Mouse (Mus musculus) CD4-positive, CD25-positive, alpha-beta regulatory T cell, adult 2 months (primary cell): Measurements from ENCODE around the gene Fam221b.

Experiments used
- DNase-seq: peaks from one replicate; pipeline ENCODE4 v3.0.0-alpha.2; 2012; ENCODE audit warnings: low read depth, low spot score

Gene Fam221b

DNA sequence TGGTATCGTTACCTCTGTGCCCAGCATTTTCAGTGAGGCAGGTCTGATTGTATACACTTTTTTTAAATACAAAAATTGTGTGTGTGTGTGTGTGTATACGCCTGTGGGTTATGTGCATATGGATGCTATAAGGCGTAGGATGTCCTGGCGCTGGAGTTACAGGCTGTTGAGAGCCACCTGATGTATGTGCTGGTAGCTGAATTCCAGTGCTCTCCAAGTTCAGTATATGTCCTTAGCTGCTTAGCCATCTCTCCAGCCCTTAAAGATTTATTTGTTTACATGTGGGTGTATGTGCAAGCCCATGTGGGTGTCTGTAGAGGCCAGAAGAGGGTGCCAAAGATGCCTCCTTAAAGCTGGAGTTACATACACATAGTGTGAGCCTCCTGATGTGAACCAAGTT, 11.8 kb downstream of the Fam221b start:
- peak; percentile 23 for DNase-seq

DNA sequence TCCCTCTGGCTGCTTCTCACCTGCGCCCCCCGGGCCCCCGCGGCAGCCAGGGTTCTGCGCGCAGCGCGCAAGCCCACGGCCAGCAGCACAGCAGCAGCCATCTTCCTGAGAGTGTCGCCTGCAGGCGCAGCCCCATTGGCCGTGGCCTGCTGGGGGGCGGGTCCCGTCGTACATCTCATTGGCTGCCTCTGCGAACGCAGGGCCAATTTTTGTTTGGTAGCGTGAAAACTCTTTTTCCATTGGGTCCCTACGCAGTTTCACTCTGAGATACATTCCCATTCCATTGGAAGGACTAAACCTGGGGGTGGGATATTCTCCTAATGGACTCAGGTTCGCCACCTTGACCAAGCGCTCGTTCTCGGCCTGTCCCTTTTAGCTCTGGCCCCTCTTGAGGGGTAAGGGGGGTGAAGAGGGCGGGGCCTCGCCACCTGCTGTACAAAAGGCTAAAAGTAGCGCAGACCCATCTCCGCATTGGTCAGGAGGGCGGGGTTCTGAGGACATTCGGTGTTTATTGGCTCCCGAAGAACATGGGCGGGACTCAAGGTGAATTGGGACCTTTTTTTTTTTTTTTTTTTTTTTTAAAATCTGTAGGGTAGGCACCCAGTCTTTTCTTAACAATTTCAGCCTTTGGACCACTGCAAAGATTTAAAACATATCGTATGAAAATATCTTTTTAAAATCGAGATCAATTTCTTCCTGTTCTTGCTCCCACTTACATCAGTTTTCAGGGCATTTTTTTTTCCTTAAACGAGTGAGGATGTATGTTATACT, 12.4 kb downstream of the Fam221b start, which contains the start of gene Hint2:
TSS of gene Hint2 (minus strand) at position 128 of the 771 bp plus-strand sequence.
- DNase-seq: peak; percentile 96

DNA sequence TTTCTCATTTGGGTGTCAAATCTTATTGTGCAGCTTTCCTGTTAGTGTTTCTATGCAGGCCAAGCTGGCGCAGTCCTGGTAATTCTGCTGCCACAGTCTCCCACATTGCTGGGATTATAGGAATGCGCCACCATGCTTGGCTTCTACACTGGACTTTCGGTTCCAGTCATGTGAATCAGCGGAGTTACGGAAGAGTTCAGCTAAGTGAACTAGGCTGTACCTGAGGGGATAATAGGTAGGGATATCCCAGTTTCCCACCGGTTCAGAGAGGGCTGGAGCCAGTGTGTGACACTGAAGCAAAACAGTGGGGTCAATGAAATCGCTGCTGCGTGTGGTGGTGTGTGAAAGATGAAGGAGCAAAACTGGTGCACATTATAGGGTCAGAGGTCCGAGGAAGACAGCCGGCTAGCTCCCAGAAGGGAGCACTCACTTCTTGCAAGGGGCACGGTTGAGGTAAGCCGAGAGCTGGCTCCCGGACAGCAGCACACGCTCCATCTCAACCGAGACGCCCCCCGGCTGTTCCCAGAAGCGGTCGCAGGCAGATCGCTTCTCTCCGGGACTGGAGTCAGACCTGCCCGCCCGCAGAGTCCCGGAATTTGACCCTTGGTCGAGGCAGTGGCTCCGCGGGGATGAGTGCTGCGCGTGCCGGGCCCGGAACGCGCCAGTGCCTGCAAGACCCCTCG, 13.1 kb downstream of the Fam221b start:
- DNase-seq: no peak

DNA sequence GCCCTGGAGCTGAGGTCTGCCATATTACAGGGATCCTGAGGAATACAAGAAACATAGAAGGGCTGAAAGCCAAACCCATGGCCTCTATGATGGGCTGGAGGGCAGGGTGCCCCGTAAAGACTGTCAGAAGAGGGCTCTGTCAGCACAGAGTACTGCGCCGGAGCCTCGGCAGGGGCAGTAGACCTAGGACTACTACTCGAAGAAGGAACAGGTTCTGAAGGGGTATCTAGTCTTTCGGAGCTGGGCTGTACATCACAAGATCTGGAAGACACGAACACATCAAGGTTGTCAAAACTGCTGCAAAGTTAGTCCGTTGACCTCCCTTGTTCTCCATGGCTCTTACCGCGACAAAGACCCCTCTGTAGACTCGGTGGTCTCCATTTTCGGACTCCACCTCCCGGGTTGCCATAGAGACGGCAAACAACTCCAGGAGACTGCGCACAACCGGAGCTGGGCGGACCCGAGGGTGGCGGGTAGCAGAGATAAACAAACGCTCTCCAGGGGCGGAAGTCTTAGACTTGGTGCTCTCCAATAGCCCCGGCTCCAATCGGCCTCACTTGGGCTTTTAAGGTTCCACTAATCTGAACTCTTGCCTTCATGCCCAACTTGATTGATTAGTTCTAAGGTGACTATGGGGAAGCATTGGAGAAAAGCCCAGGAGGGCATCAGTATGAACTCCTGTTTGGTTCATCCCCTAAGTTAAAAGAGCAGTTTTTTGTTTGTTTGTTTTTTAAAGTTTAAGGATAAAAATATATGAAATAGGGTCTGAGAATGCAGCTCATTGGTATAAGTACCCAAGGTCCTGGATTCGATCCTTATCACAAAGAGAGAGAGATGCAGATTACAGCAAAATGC, 15.6 kb downstream of the Fam221b start, which contains the start of gene Spag8:
TSS of gene Spag8 (minus strand) at position 434 of the 855 bp plus-strand sequence.
- peak; percentile 46 for DNase-seq

DNA sequence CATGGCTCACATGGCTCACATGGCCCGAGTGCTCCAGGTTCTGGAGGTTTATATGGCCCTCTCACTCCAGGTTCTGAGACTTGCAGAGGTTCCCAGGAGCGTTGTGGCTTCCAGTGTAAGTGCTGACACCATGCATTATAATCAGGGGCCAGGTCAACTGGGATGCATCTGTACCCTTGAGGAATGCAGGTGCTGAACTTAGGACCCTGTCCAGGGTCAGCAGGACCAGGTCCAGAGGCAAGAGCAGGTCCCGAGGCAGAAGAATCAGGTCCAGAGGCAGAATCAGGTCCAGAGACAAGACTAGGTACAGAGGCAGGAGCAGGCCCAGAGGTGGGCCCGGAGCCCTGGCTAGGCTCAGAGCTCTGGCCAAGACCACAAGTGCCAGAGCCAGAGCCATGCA, 16.2 kb downstream of the Fam221b start:
- no peak for DNase-seq

DNA sequence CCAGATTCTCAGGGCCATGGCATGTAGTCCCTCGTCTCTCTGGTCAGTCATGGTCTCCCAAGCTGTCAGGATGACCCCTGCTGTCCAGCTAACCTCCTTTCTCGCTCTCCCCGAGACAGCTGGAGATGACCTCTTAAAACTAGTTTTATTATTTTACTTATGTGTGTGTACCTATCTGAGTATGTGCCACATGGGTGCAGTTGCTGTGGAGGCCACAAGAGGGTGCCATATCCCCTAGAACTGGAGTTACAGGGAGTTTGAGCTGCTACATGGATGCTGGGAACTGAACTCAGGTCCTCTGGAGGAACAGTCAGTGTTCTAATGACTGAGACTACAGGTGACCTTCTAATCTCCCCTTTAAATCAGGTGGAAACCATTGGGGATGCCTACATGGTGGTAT, 19.2 kb downstream of the Fam221b start:
- no peak for DNase-seq

DNA sequence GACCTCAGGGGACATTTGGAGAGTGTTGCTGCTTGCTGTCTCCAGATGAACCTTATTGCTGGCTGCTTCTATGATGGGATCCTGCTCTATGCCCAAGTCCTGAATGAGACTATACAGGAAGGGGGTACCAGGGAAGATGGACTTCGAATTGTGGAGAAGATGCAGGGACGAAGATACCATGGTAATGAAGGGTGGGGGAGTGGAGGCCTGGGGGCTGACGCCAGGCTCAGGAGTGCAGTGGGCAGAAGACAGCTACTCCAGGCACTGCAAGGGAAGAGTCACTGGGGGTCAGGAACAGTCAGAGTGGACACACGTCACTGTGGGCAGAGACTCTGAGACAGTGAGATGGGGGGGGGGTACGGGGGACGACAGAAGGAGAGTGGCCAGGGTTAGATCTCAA, 28.5 kb downstream of the Fam221b start:
- no peak for DNase-seq

DNA sequence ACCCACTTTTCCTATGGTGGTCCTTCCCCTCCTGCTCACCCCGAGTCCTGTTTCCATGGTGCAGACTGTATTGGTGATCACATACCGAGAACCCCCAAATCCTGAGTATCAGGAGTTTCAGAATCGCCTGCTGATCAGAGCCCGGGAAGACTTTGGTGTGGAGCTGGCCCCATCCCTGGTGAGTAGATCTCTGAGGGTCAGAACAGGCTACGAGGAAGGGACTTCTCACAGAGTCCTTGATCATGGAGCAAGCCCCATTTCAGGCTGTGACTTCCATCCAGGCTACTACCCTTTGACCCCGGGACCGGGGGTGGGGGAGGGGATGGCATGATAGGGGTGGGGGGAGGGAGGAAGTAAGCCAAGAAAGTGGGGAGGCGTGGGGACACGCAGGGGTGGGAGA, 28.9 kb downstream of the Fam221b start:
- DNase-seq: no peak

DNA sequence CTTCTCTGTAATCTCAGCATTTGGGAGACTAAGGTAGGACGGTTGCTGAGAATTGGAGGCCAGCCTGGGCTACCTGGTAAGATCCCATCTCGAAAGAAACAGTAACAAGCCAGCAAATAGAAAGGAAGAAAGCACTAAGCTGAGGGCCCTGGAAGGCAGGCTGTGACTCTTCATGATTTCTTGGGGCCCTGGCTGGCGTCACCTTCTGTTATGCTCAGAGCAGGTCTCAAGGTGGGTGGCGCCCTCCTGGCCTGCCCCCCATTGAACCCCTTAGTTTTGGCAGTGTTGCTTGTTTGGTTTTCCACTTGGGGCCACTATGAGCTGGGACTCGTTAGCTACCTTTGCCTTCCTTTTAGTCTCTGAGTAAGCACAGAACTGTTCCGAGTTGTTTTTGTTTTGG, 32.2 kb downstream of the Fam221b start:
- no peak for DNase-seq

DNA sequence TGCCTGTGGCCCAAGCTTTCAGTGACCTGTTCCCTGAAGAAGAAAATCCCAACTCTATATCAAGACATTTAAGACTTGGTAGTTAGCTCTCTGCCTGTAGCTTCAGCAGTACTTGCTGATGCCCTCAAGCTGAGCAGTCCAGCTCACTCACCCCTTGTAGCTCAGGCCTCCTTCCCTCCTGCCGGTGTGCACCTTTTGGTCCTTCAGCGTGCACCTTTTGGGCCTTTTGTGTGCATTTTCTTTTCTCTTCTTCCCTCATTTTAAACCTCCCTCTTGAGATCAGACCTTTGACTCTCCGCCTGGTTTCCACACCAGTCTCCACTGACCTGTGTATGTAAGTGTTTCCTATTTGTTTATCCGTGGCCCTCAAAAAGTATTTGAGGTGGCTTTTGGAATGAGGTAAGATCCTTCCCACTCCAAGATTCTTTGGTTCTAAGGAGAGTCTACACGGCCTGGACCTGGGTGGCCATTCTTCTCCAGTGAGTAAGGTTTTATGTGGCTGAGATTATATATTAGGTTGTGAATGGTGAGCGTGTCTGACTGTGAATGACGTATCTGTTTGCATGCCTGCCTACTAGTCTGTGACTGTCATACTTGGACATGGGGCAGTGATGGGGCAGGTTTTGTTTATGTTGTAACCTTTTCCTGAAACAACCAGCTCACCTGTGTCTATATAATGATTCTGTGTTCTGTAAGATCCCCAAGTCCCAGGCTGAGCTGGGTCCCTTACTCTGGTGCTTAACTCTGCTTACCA, 34.1 kb downstream of the Fam221b start:
- no peak for DNase-seq

DNA sequence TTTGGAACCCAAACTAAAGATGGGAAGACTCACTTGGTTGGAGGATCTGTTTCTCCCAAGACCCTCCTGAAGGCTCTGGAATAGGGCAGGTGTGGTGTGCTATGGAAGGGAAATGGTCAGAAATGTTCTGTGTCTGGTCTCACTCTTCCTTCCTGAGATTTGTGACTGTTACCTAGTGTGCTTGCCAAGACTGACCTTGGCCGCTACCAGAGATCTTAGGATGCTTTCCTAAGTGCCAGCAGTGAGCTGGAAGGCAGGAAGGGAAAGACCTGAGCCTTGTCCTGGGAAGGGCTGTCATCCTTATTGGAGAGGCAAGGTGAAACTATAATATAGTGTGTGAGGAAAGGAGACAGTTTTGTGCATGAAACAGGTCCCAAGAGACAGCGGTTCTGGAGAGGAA, 35.2 kb downstream of the Fam221b start:
- DNase-seq: no peak

DNA sequence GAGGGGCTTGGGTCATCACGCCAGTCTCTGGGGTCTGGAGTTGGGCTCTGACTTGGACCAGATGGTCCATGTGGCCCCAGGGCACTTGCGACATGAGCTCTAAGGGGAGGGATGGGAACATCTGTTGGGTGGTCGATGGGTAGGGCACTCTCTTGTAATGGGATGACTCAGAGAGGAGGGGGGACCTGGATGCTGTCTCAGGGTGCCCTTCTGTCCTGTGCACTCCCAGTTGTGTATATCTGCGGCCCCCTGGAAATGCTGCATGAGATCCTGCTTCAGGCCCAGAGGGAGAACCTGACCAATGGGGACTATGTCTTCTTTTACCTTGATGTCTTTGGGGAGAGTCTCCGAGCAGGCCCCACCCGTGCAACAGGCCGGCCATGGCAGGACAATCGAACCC, 35.6 kb downstream of the Fam221b start:
- no peak for DNase-seq

DNA sequence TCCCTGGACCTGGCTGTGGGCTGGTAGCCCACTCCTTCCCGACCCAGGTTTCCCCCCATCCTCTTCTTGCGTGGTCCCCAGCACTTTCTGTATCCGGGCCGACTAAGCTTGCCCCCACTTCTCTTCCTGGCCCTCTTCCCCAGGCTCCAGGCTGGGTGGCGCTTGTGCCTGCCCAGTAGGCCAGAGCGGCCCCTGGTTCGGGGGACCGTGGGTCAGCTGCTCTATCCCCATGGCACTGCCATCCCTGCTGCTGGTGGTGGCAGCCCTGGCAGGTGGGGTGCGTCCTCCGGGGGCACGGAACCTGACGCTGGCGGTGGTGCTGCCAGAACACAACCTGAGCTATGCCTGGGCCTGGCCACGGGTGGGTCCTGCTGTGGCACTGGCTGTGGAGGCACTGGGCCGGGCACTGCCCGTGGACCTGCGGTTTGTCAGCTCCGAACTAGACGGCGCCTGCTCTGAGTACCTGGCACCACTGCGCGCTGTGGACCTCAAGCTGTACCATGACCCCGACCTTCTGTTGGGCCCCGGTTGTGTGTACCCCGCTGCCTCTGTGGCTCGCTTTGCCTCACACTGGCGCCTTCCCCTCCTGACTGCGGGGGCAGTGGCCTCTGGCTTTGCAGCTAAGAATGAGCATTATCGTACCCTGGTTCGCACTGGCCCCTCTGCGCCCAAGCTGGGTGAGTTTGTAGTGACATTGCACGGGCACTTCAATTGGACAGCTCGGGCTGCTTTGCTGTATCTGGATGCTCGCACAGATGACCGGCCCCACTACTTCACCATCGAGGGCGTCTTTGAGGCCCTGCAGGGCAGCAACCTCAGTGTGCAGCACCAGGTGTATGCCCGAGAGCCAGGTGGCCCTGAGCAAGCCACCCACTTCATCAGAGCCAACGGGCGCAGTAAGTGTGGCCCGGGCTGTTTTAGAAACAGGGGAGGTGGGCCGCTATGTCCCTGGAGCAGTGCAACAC, 36.7 kb downstream of the Fam221b start:
- DNase-seq: no peak

DNA sequence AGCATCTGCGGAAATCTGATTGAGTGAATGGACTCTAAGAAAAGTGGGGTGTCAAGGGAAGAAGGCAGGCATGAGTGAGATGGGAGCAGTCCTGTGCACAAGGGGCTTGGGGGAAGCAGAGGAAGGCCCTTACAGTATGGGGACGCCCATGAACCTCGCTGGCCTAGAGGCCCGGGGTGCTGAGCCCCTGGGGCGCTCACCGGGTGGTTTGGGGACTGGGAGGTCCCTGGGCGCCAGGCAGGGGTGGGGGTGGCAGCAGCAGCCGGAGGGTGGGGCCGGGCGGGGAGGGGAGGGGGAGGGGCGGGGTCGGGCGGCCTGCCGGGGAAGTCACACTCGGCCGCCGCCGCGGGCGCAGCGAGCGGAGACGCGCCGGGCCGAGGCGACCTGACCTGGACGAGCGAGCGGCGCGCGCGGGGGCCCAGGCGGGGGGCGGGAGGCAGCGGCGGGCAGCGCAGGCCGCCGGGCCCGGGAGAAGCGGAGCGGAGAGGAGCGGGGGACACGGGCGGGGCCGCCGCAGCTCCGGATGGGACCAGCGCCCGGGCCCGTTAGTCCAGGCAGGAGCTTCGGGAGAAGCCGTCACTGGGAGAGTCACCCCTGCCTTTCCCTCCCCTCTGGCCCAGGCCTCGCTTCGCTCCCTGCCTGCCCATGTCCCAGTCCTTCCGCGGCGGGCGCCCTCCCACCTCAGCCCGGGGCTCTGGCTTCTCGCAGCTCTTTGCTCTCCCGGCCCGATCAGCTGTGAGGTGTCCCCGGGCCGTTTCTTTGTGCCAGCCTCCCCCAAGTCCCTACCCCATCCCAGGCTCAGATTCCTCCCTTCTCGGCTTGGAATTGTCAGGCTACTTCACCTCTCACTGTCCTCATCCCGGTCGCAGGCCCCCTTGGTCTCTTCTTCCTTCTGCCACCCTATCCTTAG, 37.6 kb downstream of the Fam221b start, which contains the start of gene Npr2:
TSS of gene Npr2 (plus strand) at position 890 of the 910 bp plus-strand sequence.
- no peak for DNase-seq

DNA sequence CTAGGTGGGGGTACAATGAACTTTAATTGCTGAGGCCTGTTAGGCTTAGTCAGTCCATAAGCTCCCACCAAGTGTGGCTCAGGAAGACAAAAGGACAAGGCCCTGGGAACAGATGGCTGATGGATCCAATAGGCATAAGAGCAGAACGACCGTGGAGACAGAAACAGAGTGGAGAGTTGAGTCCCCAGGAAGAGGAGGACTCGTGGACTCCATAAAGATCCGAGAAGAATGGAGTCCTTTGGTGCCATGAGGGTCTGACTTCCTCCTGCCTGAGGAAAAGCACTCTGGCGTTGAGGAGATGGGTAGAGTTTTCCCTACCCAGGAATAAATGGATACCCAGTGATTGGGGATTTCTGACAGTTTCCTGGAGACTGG, 38.3 kb downstream of the Fam221b start:
- no peak for DNase-seq

DNA sequence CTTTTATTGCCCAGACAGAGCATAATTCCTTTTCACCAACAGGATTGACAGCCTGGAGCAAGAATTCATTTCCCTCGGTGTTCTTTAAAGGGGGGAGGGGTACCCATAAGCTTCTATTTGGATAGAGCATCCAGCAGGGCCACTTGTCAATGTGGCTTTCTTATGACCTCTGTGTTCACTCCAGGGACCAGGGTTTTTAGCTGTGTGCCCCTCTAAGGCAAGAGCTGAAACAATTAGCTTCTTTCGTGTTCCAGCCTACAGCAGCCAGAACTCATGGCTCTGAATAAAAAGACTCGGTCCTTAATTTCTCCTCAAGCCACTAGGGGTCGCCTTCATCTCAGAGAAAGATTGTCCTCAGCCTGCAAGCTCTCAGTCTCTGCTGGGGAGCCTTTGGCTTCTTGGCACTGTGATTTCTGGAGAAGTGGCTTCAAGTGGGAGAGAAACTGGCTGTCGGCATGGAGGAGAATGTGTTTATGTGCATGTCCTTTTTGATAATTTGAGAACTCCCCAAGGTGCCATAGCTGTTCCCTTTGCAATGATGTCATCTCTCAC, 38.8 kb downstream of the Fam221b start:
- peak; percentile 84 for DNase-seq

DNA sequence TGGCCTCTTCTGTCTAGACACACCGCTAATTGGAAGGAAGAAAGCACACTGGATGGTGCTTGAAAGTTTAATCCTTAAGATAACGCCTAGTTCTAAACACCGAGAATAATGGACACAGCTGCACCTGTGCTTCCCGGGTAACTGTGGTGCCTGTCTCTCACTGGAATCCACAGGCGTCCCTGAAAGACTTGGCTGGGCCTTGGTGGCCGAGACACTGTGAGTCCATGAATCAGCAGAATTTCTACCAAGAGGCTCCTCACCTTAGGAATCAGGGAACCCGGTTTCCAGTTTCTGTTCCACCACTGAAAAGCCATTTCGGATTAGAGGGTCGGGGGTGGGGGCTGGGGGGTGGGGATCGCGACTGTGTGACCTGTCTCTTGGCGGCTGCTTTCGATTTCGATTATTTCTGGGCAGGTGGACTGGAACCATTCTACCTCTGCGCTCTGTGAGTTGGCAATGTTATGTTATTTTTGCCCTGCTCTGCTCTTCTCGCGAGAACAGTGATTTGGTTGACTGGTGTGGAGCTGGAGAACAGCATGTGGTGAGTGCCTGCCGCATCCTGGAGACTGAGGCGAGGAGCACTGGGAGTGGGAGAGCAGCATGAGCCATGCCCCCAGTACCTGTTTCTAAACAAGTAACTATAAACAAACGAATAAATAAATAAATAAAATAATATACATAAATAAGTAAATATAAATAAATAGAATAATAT, 39.7 kb downstream of the Fam221b start:
- DNase-seq: no peak

DNA sequence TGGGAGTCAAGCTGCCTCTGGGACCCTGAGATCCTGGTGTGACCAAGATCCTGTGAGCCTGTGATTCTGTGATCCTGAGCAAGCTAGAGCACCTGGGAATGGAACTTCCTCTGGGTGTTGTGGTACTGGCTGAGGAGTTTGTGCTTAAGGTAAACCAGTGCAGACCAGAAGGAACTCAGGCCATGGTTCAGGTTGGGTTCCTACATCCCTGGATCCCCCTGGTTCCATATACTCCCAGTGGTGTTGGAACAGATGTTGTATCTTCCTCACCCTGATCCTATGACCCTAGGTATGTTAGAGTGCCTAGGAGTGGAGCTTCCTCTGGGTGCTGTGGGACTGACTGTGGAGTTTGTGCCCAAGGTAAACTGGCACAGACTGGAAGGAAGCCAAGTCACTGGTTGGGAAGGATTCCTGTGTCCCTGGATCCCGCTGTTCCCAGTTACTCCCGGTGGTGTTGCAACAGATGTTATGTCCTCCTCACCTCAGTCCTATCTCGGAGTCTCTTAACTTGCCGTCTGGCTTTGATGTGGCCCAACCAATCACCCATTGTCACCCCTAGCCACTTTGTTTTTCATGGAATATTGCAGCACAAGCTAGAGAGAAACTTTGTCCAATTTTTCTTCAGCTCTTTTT, 48.7 kb downstream of the Fam221b start:
- no peak for DNase-seq
